In genomic region chr13:111296029-111296428, GRCm38 (mm10) we compare ENCODE assay signal across 23 mouse cellular contexts. TPM values are rescaled to one million over a fixed set of nuclear protein-coding genes. Genes with fewer than 3 reads are reported as not detected.
DNase-seq lines count a peak whose midpoint lies in the region; ATAC-seq and TF ChIP-seq lines count a peak whose summit lies in the region.
"Had no signal": no experiment of that assay in that cellular context is flagged by ENCODE, and none has a peak within 500 bp of the region (broad histone marks: within the 10 kb centered on the region; RNA-seq: fewer than 3 reads in every experiment).

No protein-coding gene starts in this region.

- no peaks in the 10 kb centered on the region for H3K9me3 ChIP-seq in liver, embryonic 11.5 days (ENCODE audit: control insufficient read depth, low read length)
- no peaks in the 10 kb centered on the region for H3K9me3 ChIP-seq in heart, embryonic 15.5 days (replicated peaks)
- no peaks in the 10 kb centered on the region for H3K9me3 ChIP-seq in stomach, embryonic 15.5 days
- H3K9me3 ChIP-seq: forebrain, embryonic 12.5 days; hindbrain, embryonic 13.5 days; limb, embryonic 12.5 days; midbrain, embryonic 12.5 days had no signal

- H3K4me3 ChIP-seq in liver, adult 2 months (ENCODE audit: insufficient read depth, low read depth, low read length), result no peak overlapping the region
- H3K4me3 ChIP-seq in liver, embryonic 11.5 days (ENCODE audit: low read depth, low read length), result no peak overlapping the region
- H3K4me3 ChIP-seq in heart, embryonic 15.5 days, result no peak overlapping the region
- H3K4me3 ChIP-seq in stomach, embryonic 15.5 days (replicated peaks), result no peak overlapping the region
- no peak overlapping the region for H3K4me3 ChIP-seq in gastrocnemius, adult 2 months
- H3K4me3 ChIP-seq: forebrain, embryonic 12.5 days; hindbrain, embryonic 13.5 days; limb, embryonic 12.5 days; midbrain, embryonic 12.5 days had no signal

- no peak for ATAC-seq in liver, embryonic 11.5 days (replicated peaks; ENCODE audit: low FRiP score)
- peak; percentile 71 for ATAC-seq in heart, embryonic 15.5 days (replicated peaks; ENCODE audit: insufficient number of reproducible peaks, insufficient read depth, low FRiP score, low read depth)
- ATAC-seq in stomach, embryonic 15.5 days (ENCODE audit: insufficient read depth, low FRiP score, low read depth), result peak; percentile 60
- ATAC-seq: liver, postnatal 0 days had no signal

- peaks cover 2% of the 10 kb centered on the region; the same call in 1 of the 2 replicates for H3K4me1 ChIP-seq in liver, adult 2 months (ENCODE audit: control insufficient read depth, insufficient read depth, low read length)
- no peaks in the 10 kb centered on the region; the same call in 1 of the 2 replicates for H3K4me1 ChIP-seq in liver, embryonic 11.5 days (replicated peaks; ENCODE audit: control insufficient read depth, insufficient read depth, low read length)
- peaks cover 29% of the 10 kb centered on the region for H3K4me1 ChIP-seq in heart, embryonic 15.5 days (replicated peaks)
- H3K4me1 ChIP-seq in stomach, embryonic 15.5 days, result 0 out of 2 replicates have a peak, but pooled peaks cover 10% of the 10 kb centered on the region
- H3K4me1 ChIP-seq: midbrain, embryonic 12.5 days had no signal

- no peak overlapping the region for H3K4me2 ChIP-seq in liver, embryonic 11.5 days
- H3K4me2 ChIP-seq in heart, embryonic 15.5 days, result no peak overlapping the region
- H3K4me2 ChIP-seq in stomach, embryonic 15.5 days, result no peak overlapping the region
- H3K4me2 ChIP-seq: forebrain, embryonic 12.5 days; hindbrain, embryonic 13.5 days; limb, embryonic 12.5 days; midbrain, embryonic 12.5 days had no signal

- no peak for TF ChIP-seq POLR2A in liver, adult 2 months (IDR thresholded peaks at IDR 0.05; ENCODE audit: extremely low read depth, insufficient read depth, low read length)

- 18% methylated on average over 5 of the region's 5 CpGs for WGBS in liver, adult 2 months
- 39% methylated on average over 5 of the region's 5 CpGs for WGBS in liver, embryonic 11.5 days
- 11% methylated on average over 5 of the region's 5 CpGs for WGBS in heart, embryonic 15.5 days
- WGBS in stomach, embryonic 15.5 days, result 51% methylated on average over 5 of the region's 5 CpGs

- no peak overlapping the region for H3K9ac ChIP-seq in liver, adult 2 months (ENCODE audit: low read depth, low read length)
- H3K9ac ChIP-seq in liver, embryonic 11.5 days (ENCODE audit: low read depth, low read length), result no peak overlapping the region
- H3K9ac ChIP-seq in heart, embryonic 15.5 days, result no peak overlapping the region
- H3K9ac ChIP-seq in stomach, embryonic 15.5 days, result no peak overlapping the region
- H3K9ac ChIP-seq: forebrain, embryonic 12.5 days; hindbrain, embryonic 13.5 days; limb, embryonic 12.5 days; liver, postnatal 0 days; midbrain, embryonic 12.5 days had no signal

- intact Hi-C loops in gastrocnemius, adult 2 months (cut with DNase I), result no loop called here

- peaks cover 8% of the 10 kb centered on the region; the same call in 1 of the 2 replicates for H3K27me3 ChIP-seq in liver, adult 2 months (ENCODE audit: control insufficient read depth, insufficient read depth, low read length)
- H3K27me3 ChIP-seq in liver, embryonic 11.5 days (replicated peaks; ENCODE audit: control insufficient read depth, insufficient read depth, low read length), result no peaks in the 10 kb centered on the region
- H3K27me3 ChIP-seq in heart, embryonic 15.5 days, result no peaks in the 10 kb centered on the region
- H3K27me3 ChIP-seq in stomach, embryonic 15.5 days (replicated peaks), result no peaks in the 10 kb centered on the region
- H3K27me3 ChIP-seq: forebrain, embryonic 12.5 days; hindbrain, embryonic 13.5 days; limb, embryonic 12.5 days; midbrain, embryonic 12.5 days had no signal

- peak; percentile 44 for DNase-seq in liver, adult 2 months (ENCODE audit: extremely low read depth, low read depth, low spot score)
- no peak for DNase-seq in liver, embryonic 11.5 days (ENCODE audit: low spot score)
- DNase-seq in heart, adult 8-10 months (ENCODE audit: low spot score), result peak; percentile 16
- DNase-seq in gastrocnemius, adult 2 months, result no peak
- DNase-seq in cerebellum, postnatal 25 days, result no peak
- DNase-seq: adrenal gland, postnatal 25 days; cerebellum, adult 2 months; gastrocnemius, postnatal 36 days; liver, postnatal 0 days; right cerebral cortex, postnatal 14 days; thymus, adult 18-20 months had no signal

- no peak for TF ChIP-seq CTCF in liver, adult 2 months (IDR thresholded peaks at IDR 0.05; ENCODE audit: low read depth, low read length)
- no peak for TF ChIP-seq CTCF in gastrocnemius, adult 2 months (IDR thresholded peaks at IDR 0.05)

- no peaks in the 10 kb centered on the region for H3K36me3 ChIP-seq in liver, adult 2 months (ENCODE audit: control insufficient read depth, insufficient read depth, low read length)
- no peaks in the 10 kb centered on the region for H3K36me3 ChIP-seq in liver, embryonic 11.5 days (ENCODE audit: control insufficient read depth, insufficient read depth, low read length)
- H3K36me3 ChIP-seq in heart, embryonic 15.5 days, result no peaks in the 10 kb centered on the region
- H3K36me3 ChIP-seq in stomach, embryonic 15.5 days, result no peaks in the 10 kb centered on the region
- H3K36me3 ChIP-seq: forebrain, embryonic 12.5 days; hindbrain, embryonic 13.5 days; limb, embryonic 12.5 days; midbrain, embryonic 12.5 days had no signal

- H3K27ac ChIP-seq in liver, adult 2 months (replicated peaks; ENCODE audit: insufficient read depth, low read depth, low read length), result no peak overlapping the region
- no peak overlapping the region for H3K27ac ChIP-seq in liver, embryonic 11.5 days (ENCODE audit: low read depth, low read length)
- peak overlapping the region; percentile 67 for H3K27ac ChIP-seq in heart, embryonic 15.5 days
- peak overlapping the region; percentile 22; the same call in 1 of the 2 replicates for H3K27ac ChIP-seq in stomach, embryonic 15.5 days
- no peak overlapping the region for H3K27ac ChIP-seq in gastrocnemius, adult 2 months
- H3K27ac ChIP-seq: forebrain, embryonic 12.5 days; hindbrain, embryonic 13.5 days; limb, embryonic 12.5 days; macrophage; midbrain, embryonic 12.5 days had no signal

- H3K79me2 ChIP-seq in liver, adult 2 months (ENCODE audit: control insufficient read depth, insufficient read depth, low read length), result no peaks in the 10 kb centered on the region

RNA-seq across cellular contexts. Expression of gene Actbl2, which starts 41.2 kb away (rescaled TPM):
- total RNA-seq in liver, adult 2 months (2014; rRNA removed), result not detected in 2 replicates
- polyA plus RNA-seq in liver, adult 2 months (2012; rRNA removed), result not detected in 2 replicates
- polyA plus RNA-seq in liver, embryonic 11.5 days (2014; fragmentation: Nextera tagmentation; extraction: Ambion mirVana), result not detected in 2 replicates
- not detected for total RNA-seq in heart, adult 8-10 months (2022)
- not detected in 2 replicates for polyA plus RNA-seq in heart, embryonic 15.5 days (2015; fragmentation: Nextera tagmentation; extraction: Ambion mirVana)
- 0.06 TPM in 1 of 2 replicates, not detected in the other for polyA plus RNA-seq in stomach, embryonic 15.5 days (2015; fragmentation: Nextera tagmentation; extraction: Ambion mirVana)
- total RNA-seq in gastrocnemius, adult 2 months (2021), result not detected
- total RNA-seq: adrenal gland, postnatal 25 days; gastrocnemius, postnatal 36 days; left cerebral cortex, adult 18-20 months had no signal
- polyA plus RNA-seq: C2C12; forebrain, embryonic 12.5 days; hindbrain, embryonic 13.5 days; intestine, embryonic 14.5 days; kidney, embryonic 16.5 days; limb, embryonic 12.5 days; liver, postnatal 0 days; macrophage; midbrain, embryonic 12.5 days; neural tube, embryonic 14.5 days had no signal

Comparison
In these comparisons a context has a peak if more than half of its experiments do, and no peak if none do; other contexts are left out.
1. DNase-seq: peak in liver, adult 2 months (single experiment) and heart, adult 8-10 months (single experiment); none in liver, embryonic 11.5 days (single experiment), gastrocnemius, adult 2 months (single experiment) and cerebellum, postnatal 25 days (0 of 2).
2. H3K27ac ChIP-seq: peak in heart, embryonic 15.5 days (single experiment) and stomach, embryonic 15.5 days (single experiment); none in liver, adult 2 months (single experiment), liver, embryonic 11.5 days (single experiment) and gastrocnemius, adult 2 months (single experiment).